Mouse (Mus musculus) stomach, postnatal 0 days (tissue): ENCODE measurements around the gene Ccl17. TPM values are rescaled to one million over a fixed set of nuclear protein-coding genes. Genes with fewer than 3 reads are reported as not detected.

Experiments
- ATAC-seq: fragments of 200-750 bp; cut with Nextera tagmentation; 2 replicates; pipeline ENCODE4 v1.8.0; 2017; ENCODE audit not compliant: low FRiP score, low TSS enrichment
- DNase-seq: peaks from one replicate; pipeline ENCODE4 v3.0.0-alpha.2; 2016; ENCODE audit warnings: low spot score
- H3K27ac ChIP-seq: fragments of 300-500 bp; sonication (generic); replicated peaks from 2 replicates; pipeline ENCODE4 v1.5.1; 2014; ENCODE audit warnings: mild to moderate bottlenecking, control low read depth
- H3K27me3 ChIP-seq: fragments of 300-500 bp; sonication (generic); 2 replicates; pipeline ENCODE4 v1.6.1; 2014; ENCODE audit warnings: low read length; ENCODE audit not compliant: control insufficient read depth, insufficient read depth
- H3K36me3 ChIP-seq: fragments of 300-500 bp; sonication (generic); 2 replicates; pipeline ENCODE4 v1.6.1; 2014; ENCODE audit warnings: low read length, mixed read lengths; ENCODE audit not compliant: control insufficient read depth, insufficient read depth
- H3K4me1 ChIP-seq: fragments of 300-500 bp; sonication (generic); replicated peaks from 2 replicates; pipeline ENCODE4 v1.6.1; 2014; ENCODE audit warnings: antibody characterized with exemption; ENCODE audit not compliant: control insufficient read depth, insufficient read depth
- H3K4me2 ChIP-seq: fragments of 300-500 bp; sonication (generic); replicated peaks from 2 replicates; pipeline ENCODE4 v1.6.1; 2014; ENCODE audit warnings: low read depth, mild to moderate bottlenecking, control low read depth, moderate library complexity
- H3K4me3 ChIP-seq: fragments of 300-500 bp; sonication (generic); 2 replicates; pipeline ENCODE4 v1.5.1; 2014; ENCODE audit warnings: low read depth, low read length, control low read depth
- H3K9ac ChIP-seq: fragments of 300-500 bp; sonication (generic); 2 replicates; pipeline ENCODE4 v1.6.1; 2014; ENCODE audit warnings: mild to moderate bottlenecking, low read length, control low read depth, mixed read lengths
- H3K9me3 ChIP-seq: fragments of 300-500 bp; sonication (generic); 2 replicates; pipeline ENCODE4 v1.6.1; 2016; ENCODE audit warnings: low read length; ENCODE audit not compliant: control insufficient read depth
- CTCF ChIP-seq: IDR thresholded peaks from 2 replicates; pipeline ENCODE4 v1.5.1; 2016; ENCODE audit warnings: antibody characterized with exemption, low read depth, mild to moderate bottlenecking, moderate library complexity
- EP300 ChIP-seq: optimal IDR thresholded peaks from 2 replicates; pipeline ENCODE3; 2016; ENCODE audit warnings: antibody characterized with exemption
- WGBS: fragments of 180-500 bp; shearing (Covaris S2); extraction: QIAGEN DNeasy Blood & Tissue Kit; methylation state at CpG from one replicate; pipeline ENCODE4 v1.1.7; 2014; 5-methylcytosine and 5-hydroxymethylcytosine counted together
- polyA plus RNA-seq: library from polyadenylated mRNA; unstranded; fragments of >200 nt; fragmentation: Nextera tagmentation; extraction: Ambion mirVana; gene quantifications from 2 replicates; pipeline ENCODE4 v1.2.1, GENCODE M21; 2015

The Ccl17 gene
- polyA plus RNA-seq, 1 experiment from 2014 or later: 0.55 TPM

GRCm38 (mm10) chr8:94814556-94814955 is 4.3 kb downstream of the Ccl17 start:
- Histone ChIP-seq H3K9me3 (no peaks in the 10 kb centered on the region), H3K27me3 (no peaks in the 10 kb centered on the region), H3K36me3 (no peaks in the 10 kb centered on the region), H3K4me1 (no peaks in the 10 kb centered on the region), H3K4me2 (no peak overlapping the region), H3K27ac (no peak overlapping the region), H3K9ac (no peak overlapping the region), H3K4me3 (no peak overlapping the region)
- WGBS: 0% methylated on average over 1 of the region's 1 CpGs
- no peak for DNase-seq
- TF ChIP-seq EP300 (no peak), CTCF (peak; percentile 75)
- no peak for ATAC-seq

- DNase-seq: no peak
- no peak overlapping the region for H3K4me2 ChIP-seq
- no peaks in the 10 kb centered on the region for H3K27me3 ChIP-seq
- H3K4me1 ChIP-seq: no peaks in the 10 kb centered on the region
- 85% methylated on average over 11 of the region's 11 CpGs for WGBS
- H3K9ac ChIP-seq: no peak overlapping the region
- H3K36me3 ChIP-seq: peaks cover 2% of the 10 kb centered on the region; the same call in 1 of the 2 replicates
- no peak overlapping the region for H3K4me3 ChIP-seq
- H3K9me3 ChIP-seq: no peaks in the 10 kb centered on the region
- ATAC-seq: no peak
- H3K27ac ChIP-seq: no peak overlapping the region
- TF ChIP-seq EP300 (no peak), CTCF (no peak)
These were observed 7.7 kb downstream of the Ccl17 start for GRCm38 (mm10) chr8:94817933-94818332.

- Histone ChIP-seq H3K9ac (no peak overlapping the region), H3K27me3 (no peaks in the 10 kb centered on the region), H3K4me1 (no peaks in the 10 kb centered on the region), H3K4me3 (no peak overlapping the region), H3K4me2 (no peak overlapping the region), H3K9me3 (no peaks in the 10 kb centered on the region), H3K27ac (no peak overlapping the region), H3K36me3 (peaks cover 7% of the 10 kb centered on the region; the same call in 1 of the 2 replicates)
- 69% methylated on average over 6 of the region's 6 CpGs for WGBS
- ATAC-seq: no peak
- no peak for DNase-seq
- TF ChIP-seq CTCF: no peak
- TF ChIP-seq EP300: no peak
These were observed 9.5 kb downstream of the Ccl17 start for GRCm38 (mm10) chr8:94819671-94820179.

GRCm38 (mm10) chr8:94820553-94820952 is 10.3 kb downstream of the Ccl17 start:
- TF ChIP-seq CTCF (no peak), EP300 (no peak)
- Histone ChIP-seq H3K9ac (no peak overlapping the region), H3K36me3 (peaks cover 12% of the 10 kb centered on the region), H3K4me2 (no peak overlapping the region), H3K27ac (0 out of 2 replicates have a peak overlapping the region, but pooled peaks have one; percentile 35), H3K27me3 (no peaks in the 10 kb centered on the region), H3K9me3 (no peaks in the 10 kb centered on the region), H3K4me1 (no peaks in the 10 kb centered on the region), H3K4me3 (no peak overlapping the region)
- ATAC-seq (no peak), DNase-seq (no peak)
- WGBS: 67% methylated on average over 7 of the region's 7 CpGs

- Histone ChIP-seq H3K36me3 (peaks cover 12% of the 10 kb centered on the region), H3K4me3 (no peak overlapping the region), H3K27ac (no peak overlapping the region), H3K4me2 (no peak overlapping the region), H3K27me3 (no peaks in the 10 kb centered on the region), H3K4me1 (no peaks in the 10 kb centered on the region), H3K9me3 (no peaks in the 10 kb centered on the region), H3K9ac (no peak overlapping the region)
- 92% methylated on average over 2 of the region's 2 CpGs for WGBS
- no peak for DNase-seq
- TF ChIP-seq CTCF: no peak
- TF ChIP-seq EP300: no peak
- ATAC-seq: no peak
These were observed 11.1 kb downstream of the Ccl17 start for GRCm38 (mm10) chr8:94821381-94821780.

- H3K4me3 ChIP-seq: no peak overlapping the region
- no peaks in the 10 kb centered on the region for H3K27me3 ChIP-seq
- no peaks in the 10 kb centered on the region for H3K9me3 ChIP-seq
- H3K27ac ChIP-seq: no peak overlapping the region
- 79% methylated on average over 23 of the region's 23 CpGs for WGBS
- no peak overlapping the region for H3K9ac ChIP-seq
- peaks cover 16% of the 10 kb centered on the region for H3K36me3 ChIP-seq
- no peaks in the 10 kb centered on the region for H3K4me1 ChIP-seq
- ATAC-seq: peak; percentile 52
- no peak overlapping the region for H3K4me2 ChIP-seq
- peak; percentile 76 for DNase-seq
- no peak for TF ChIP-seq EP300
- peak; percentile 84 for TF ChIP-seq CTCF
These were observed 12.6 kb downstream of the Ccl17 start for GRCm38 (mm10) chr8:94822637-94823560.
